Mouse (Mus musculus): Measurements from ENCODE around the gene Iqsec3. TPM values are rescaled to one million over a fixed set of nuclear protein-coding genes. Genes with fewer than 3 reads are reported as not detected.

Iqsec3 gene
- total RNA-seq, 1 experiment from 2014 or later, result not detected

DNA sequence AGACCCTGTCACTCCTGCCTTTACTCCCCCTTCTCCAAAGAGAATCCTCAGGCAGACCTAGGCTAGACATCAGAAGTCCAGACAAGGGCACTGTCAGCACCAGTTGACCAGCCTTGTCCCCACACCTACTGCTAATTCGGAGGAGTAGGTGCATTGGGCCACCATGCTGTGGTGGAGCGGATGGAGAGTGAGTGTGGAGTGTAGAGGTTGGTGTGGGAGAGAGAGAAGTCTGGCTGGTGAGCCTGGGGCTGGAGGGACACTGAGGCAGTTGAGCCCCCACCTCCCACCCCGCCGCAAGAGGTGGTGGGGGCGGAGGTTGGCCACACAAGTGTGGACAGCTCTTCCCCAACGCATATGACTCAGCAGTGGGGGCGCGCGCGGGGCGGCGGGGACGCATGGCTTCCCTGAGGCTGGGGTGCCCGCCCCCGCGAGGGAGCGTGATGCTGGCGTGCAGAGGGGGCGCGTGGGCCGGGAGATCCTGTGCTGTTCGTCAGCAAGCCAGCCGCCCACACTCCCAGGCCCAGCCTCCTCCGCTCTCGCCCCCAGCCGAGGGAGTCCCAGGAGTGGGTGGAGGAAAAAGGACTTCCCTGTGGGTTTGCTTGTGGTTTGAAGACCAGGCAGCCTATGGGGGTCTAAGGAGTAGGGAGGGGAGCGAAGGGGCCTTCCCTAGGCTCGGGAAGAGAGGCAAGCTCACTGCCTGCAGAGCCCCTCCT is 10.7 kb downstream of the Iqsec3 start:
- no peak for ATAC-seq (replicated peaks; ENCODE audit: insufficient number of reproducible peaks, low FRiP score, low TSS enrichment, poor library complexity, severe bottlenecking)

- no peak for ATAC-seq (replicated peaks; ENCODE audit: insufficient number of reproducible peaks, low FRiP score, low TSS enrichment, poor library complexity, severe bottlenecking)
Measured at GRCm38 (mm10) chr6:121457381-121457780, 16.1 kb downstream of the Iqsec3 start.

GRCm38 (mm10) chr6:121456651-121457050 is 16.8 kb downstream of the Iqsec3 start:
- ATAC-seq (replicated peaks; ENCODE audit: insufficient number of reproducible peaks, low FRiP score, low TSS enrichment, poor library complexity, severe bottlenecking), result no peak

DNA sequence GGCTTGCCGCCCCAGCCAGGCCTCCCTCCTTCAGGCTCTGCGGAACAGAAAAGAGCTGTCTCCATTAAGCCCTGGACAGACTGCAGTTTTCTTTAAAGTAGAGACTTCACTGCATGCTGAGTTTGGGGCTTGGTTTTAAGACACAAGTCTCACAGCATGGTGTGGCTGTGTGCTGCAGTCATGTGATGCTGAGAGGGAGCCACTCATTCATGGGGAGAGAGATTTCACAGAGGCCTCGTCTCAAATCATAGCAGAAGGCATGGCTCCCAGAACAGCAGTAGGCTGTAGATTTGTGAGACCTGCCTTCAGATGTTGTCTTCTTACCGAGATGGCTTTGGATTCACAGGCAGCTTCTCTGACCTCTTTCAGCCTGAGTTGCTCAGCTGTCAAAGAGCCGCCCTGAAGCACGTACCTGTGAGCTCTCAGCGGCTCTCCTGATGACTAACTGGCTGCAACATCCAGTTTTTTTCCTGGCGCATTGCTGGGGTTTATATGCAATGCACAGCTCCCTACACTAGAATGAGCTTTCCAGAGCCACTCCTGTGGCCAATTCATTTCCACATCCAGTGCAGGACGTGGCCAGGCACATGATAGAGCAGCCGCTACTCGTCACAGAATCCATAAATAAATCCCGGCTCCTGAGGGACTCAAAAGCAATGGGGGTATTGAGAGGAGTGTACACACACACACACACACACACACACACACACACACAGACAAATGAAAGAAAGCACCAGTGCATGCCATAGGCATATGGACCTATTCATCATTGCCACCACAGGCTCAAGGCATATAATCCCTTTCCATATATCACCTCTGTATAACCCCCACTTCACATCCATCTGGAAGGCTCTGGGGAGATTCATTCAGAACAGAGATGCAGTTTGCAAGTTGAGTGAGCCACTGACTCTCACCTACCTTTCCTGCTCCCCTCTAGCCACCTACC is 18.7 kb downstream of the Iqsec3 start:
- ATAC-seq (replicated peaks; ENCODE audit: insufficient number of reproducible peaks, low FRiP score, low TSS enrichment, poor library complexity, severe bottlenecking), result no peak

GRCm38 (mm10) chr6:121453776-121454175 is 19.7 kb downstream of the Iqsec3 start:
- ATAC-seq (replicated peaks; ENCODE audit: insufficient number of reproducible peaks, low FRiP score, low TSS enrichment, poor library complexity, severe bottlenecking), result no peak

DNA sequence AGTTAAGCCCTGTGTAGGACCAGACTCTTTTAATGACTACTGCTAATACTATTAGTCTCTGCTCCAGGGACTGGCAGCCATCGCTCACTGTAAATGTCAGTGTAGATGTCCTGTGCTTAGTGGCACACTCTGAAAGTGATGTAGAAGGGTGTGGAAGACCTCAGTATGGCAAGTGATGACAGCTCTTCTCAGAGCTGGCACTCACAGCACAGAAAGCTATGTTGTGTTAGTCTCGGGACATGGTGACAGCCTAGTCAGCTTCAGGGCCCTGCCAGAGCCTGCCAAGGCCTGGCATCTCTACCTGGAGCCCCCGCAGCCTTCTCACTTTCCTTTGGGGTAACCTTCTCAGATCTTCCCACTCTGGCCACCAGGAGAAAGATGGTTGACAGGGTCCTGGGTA is 21.8 kb downstream of the Iqsec3 start:
- no peak for ATAC-seq (replicated peaks; ENCODE audit: insufficient number of reproducible peaks, low FRiP score, low TSS enrichment, poor library complexity, severe bottlenecking)

DNA sequence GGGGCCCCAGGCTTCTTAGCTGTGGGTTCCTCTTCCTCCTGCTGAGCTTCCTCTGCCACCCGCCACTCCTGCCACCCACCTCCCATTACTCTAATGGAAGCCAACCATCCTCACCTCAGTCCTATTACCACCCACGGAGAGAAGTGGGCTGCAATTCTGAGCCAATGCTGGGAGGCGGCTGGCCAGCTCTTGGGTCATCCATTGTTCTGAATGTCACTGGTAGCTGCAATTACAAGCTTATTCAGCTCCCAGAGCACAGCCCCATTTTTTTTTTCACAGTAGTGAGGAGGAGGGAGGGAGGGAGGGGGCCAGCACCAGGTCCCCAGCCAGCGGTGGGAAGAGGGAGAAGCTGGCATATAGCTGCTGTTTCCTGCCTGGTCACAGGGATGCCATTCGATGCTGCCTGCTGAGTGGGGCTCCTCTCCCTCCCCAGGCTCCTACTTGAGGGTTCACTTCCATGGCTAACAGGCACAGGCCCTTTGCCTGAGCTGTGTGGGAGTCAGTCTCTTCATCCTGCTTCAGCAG is 32.7 kb downstream of the Iqsec3 start:
- no peak for ATAC-seq (replicated peaks; ENCODE audit: insufficient number of reproducible peaks, low FRiP score, low TSS enrichment, poor library complexity, severe bottlenecking)

GRCm38 (mm10) chr6:121424830-121425229 is 48.6 kb downstream of the Iqsec3 start:
- ATAC-seq (replicated peaks; ENCODE audit: insufficient number of reproducible peaks, low FRiP score, low TSS enrichment, poor library complexity, severe bottlenecking), result no peak

DNA sequence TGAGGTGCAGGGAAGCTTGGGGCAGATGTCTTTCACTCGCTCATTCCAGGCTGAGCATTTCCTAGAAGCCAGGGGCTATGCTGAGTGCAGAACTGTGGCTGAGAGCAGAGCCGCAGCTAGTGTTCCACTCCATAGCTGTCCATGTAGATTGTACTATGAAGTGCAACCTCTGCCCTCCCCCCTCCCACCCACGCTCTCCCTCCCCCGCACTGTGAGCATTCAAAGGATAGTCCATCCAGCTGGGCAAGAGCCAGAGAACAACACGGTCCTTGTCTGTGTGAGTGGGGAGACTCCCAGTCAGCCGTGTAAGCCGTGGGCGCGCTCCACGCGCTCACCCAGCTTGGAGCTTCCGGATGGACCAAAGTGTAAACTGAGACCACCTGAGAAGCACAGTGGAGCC is 49.1 kb downstream of the Iqsec3 start:
- no peak for ATAC-seq (replicated peaks; ENCODE audit: insufficient number of reproducible peaks, low FRiP score, low TSS enrichment, poor library complexity, severe bottlenecking)

- ATAC-seq (replicated peaks; ENCODE audit: insufficient number of reproducible peaks, low FRiP score, low TSS enrichment, poor library complexity, severe bottlenecking), result no peak
Measured at GRCm38 (mm10) chr6:121412558-121413297, 60.8 kb downstream of the Iqsec3 start.

DNA sequence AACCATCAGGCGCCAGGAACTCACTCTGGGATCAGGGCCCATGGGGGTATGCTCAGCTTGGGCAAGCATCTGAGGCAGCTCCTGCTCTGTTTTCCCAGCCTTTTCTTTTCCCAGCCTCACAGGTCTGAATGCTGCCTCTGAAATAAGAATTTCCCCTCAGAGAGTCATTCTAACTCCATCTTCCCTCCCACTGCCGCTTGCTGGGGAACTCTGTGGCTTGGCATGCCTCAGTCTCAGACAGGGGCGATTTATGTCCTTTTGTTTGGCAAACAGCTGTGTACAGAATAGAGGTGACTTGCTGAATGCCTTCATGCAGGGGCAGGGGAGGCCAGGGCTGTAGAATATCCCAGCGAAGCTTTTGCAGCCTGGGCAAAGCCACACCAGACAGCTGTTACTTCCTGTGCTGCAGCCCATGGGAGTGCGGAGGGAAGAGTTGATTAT is 65.9 kb downstream of the Iqsec3 start:
- ATAC-seq (replicated peaks; ENCODE audit: insufficient number of reproducible peaks, low FRiP score, low TSS enrichment, poor library complexity, severe bottlenecking), result no peak

DNA sequence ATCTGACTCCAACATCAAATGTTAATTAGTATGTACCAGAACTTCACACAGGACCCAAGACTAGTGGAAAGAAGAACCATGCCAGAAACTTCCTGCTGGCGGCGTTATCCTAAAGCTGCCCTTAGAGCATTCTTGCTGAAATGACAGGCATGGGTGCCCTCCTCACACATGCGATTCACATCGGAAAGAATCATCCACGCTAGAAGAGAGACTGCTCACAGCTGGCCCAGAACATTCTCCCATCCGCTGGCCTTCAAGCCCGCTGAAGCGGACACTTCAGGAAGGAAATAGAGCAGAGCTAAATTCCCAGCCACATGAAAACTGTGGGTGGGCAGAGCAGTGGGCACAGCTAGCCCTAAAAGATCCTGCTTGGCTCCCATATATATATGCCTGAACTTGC is 68.2 kb downstream of the Iqsec3 start:
- ATAC-seq (replicated peaks; ENCODE audit: insufficient number of reproducible peaks, low FRiP score, low TSS enrichment, poor library complexity, severe bottlenecking), result no peak

GRCm38 (mm10) chr6:121402661-121403244 is 70.7 kb downstream of the Iqsec3 start:
- ATAC-seq (replicated peaks; ENCODE audit: insufficient number of reproducible peaks, low FRiP score, low TSS enrichment, poor library complexity, severe bottlenecking), result no peak

DNA sequence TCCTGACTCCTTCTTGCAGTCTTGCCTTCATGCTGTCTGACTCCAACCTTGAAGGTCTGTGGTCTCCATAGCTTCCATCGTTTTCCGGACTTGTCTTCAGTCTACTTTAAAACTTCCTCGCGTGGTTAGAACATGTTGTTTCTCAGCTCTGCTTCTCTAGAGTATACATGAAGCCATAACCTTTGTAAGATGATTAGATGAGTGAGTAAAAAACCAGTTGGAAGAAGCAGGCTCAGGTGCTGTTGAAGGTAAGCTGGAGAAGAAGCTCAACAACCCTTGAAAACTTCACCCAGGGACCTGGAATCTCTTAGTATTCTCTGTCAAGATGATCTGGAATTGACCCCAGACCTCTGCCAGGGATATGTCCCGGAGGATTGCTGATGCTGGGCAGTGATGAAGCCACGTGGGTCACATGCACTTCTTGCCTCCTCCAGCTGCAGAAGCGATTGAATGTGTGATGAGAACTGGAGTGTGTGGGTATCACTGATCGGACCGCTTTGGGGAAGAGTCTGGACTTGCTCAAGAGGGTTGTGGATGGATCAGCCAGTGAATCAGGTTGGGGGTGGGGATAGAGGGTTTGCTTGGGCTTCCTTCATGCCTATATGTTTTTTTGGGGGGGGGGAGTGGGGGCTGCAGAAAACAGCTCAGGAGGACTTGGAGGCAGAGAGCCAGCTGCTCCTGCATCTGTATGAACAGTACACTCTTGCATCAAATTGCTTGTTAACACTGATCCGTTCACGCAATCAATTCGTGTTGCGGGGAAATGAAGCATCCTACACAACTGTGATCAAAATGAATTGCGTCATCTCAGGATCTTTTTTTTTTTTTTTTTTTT is 71.4 kb downstream of the Iqsec3 start:
- ATAC-seq (replicated peaks; ENCODE audit: insufficient number of reproducible peaks, low FRiP score, low TSS enrichment, poor library complexity, severe bottlenecking), result no peak

DNA sequence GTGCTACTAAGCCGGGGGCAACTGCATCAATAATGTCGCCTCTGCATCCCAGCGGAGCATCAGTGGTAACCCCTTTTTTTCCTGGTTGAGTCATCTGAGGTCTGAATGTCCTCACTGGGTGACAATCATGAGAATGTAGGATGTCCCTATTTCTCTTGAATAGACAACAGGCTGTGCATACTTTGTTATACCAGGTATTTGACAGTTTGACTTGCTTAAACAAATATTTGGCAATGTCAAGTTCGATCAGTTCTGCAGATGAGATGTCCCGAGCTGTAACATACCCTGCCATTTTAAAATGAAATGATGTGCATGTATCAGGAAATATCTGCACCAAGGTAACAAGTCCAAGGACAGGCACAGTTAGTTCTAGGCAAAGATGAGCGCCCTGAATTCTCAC is 72.3 kb downstream of the Iqsec3 start:
- ATAC-seq (replicated peaks; ENCODE audit: insufficient number of reproducible peaks, low FRiP score, low TSS enrichment, poor library complexity, severe bottlenecking), result no peak

GRCm38 (mm10) chr6:121392610-121393252 is 80.7 kb downstream of the Iqsec3 start:
- no peak for ATAC-seq (replicated peaks; ENCODE audit: insufficient number of reproducible peaks, low FRiP score, low TSS enrichment, poor library complexity, severe bottlenecking)

GRCm38 (mm10) chr6:121385397-121385796 is 88.1 kb downstream of the Iqsec3 start:
- ATAC-seq (replicated peaks; ENCODE audit: insufficient number of reproducible peaks, low FRiP score, low TSS enrichment, poor library complexity, severe bottlenecking), result no peak

All from monocyte, adult 5-6 weeks (primary cell).